Mouse (Mus musculus) forebrain, embryonic 10.5 days (tissue): ENCODE data around the gene Magi1. TPM values are rescaled to one million over a fixed set of nuclear protein-coding genes. Genes with fewer than 3 reads are reported as not detected.

Source experiments
- DNase-seq: peaks from one replicate; pipeline ENCODE4 v3.0.0-alpha.2; 2017; ENCODE audit warnings: low spot score; ENCODE audit errors: extremely low spot score
- H3K27ac ChIP-seq: fragments of 300-500 bp; sonication (generic); 2 replicates; pipeline ENCODE4 v1.5.1; 2016; ENCODE audit warnings: mild to moderate bottlenecking
- H3K27me3 ChIP-seq: fragments of 300-500 bp; sonication (generic); 2 replicates; pipeline ENCODE4 v1.6.1; 2016; ENCODE audit warnings: mild to moderate bottlenecking; ENCODE audit not compliant: poor library complexity, severe bottlenecking
- H3K36me3 ChIP-seq: fragments of 300-500 bp; sonication (generic); replicated peaks from 2 replicates; pipeline ENCODE4 v1.6.1; 2016; ENCODE audit warnings: mild to moderate bottlenecking, moderate library complexity
- H3K4me1 ChIP-seq: fragments of 300-500 bp; sonication (generic); 2 replicates; pipeline ENCODE4 v1.6.1; 2016
- H3K4me3 ChIP-seq: fragments of 300-500 bp; sonication (generic); 2 replicates; pipeline ENCODE4 v1.5.1; 2016; ENCODE audit warnings: mild to moderate bottlenecking, moderate library complexity
- H3K9me3 ChIP-seq: fragments of 300-500 bp; sonication (generic); 2 replicates; pipeline ENCODE4 v1.6.1; 2016; ENCODE audit warnings: mild to moderate bottlenecking, moderate library complexity
- WGBS: fragments of 180-500 bp; shearing (Covaris S2); methylation state at CpG from one replicate; pipeline ENCODE4 v1.1.7; 2016; 5-methylcytosine and 5-hydroxymethylcytosine counted together
- polyA plus RNA-seq: library from polyadenylated mRNA; unstranded; fragments of >200 nt; fragmentation: Nextera tagmentation; extraction: Ambion mirVana; gene quantifications from 2 replicates; pipeline ENCODE4 v1.2.1, GENCODE M21; 2016

Gene Magi1
- polyA plus RNA-seq, 1 experiment from 2014 or later, result 31.0 TPM

DNA sequence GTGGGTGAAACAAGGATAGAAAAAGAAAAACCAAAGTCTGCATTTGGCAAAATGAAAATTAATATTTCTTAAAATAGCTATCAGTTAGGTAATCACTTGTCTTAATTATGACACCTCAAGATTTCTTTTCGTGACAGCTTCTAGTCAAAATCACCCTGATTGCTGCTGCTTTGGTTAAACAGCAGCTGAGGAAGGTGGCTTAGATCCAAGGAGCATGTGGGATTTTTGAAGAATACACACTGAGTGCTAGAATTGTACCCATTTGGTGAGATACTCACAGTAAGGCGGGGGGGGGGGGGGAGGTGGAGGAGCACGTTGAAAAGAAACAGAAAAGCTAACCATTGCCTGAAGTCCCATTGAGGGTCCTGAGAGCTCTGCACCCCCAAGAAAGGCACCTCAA, 438.2 kb downstream of the Magi1 start:
- 94% methylated on average over 3 of the region's 3 CpGs for WGBS
- peaks cover 42% of the 10 kb centered on the region for H3K4me1 ChIP-seq
- no peak overlapping the region for H3K27ac ChIP-seq
- no peak for DNase-seq
- no peak overlapping the region for H3K4me3 ChIP-seq
- no peaks in the 10 kb centered on the region for H3K27me3 ChIP-seq
- H3K36me3 ChIP-seq, result peaks cover 2% of the 10 kb centered on the region; the same call in 1 of the 2 replicates
- H3K9me3 ChIP-seq, result no peaks in the 10 kb centered on the region

DNA sequence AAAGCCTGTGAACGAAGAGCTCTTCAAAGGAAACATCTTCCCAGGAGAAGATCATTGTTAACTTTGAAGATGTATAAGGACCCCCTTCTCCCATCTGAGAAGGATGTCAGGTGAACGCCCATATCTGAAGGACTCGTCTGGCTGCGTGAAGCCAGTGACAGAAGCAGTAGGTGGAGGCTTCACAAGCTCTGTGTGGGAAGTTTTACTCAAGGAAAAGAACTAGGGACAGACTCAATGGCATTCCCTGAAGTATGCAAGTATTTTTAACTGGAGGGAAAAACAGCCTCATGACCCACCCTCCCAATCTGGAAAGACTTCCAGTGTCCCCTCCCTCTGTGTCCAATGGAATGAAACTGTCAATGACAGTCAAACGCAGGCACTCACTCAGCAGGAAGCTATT, 438.6 kb downstream of the Magi1 start:
- Histone ChIP-seq H3K27ac (no peak overlapping the region), H3K27me3 (no peaks in the 10 kb centered on the region), H3K36me3 (peaks cover 2% of the 10 kb centered on the region; the same call in 1 of the 2 replicates), H3K4me1 (peaks cover 38% of the 10 kb centered on the region), H3K9me3 (no peaks in the 10 kb centered on the region), H3K4me3 (no peak overlapping the region)
- DNase-seq, result no peak
- 87% methylated on average over 5 of the region's 5 CpGs for WGBS

DNA sequence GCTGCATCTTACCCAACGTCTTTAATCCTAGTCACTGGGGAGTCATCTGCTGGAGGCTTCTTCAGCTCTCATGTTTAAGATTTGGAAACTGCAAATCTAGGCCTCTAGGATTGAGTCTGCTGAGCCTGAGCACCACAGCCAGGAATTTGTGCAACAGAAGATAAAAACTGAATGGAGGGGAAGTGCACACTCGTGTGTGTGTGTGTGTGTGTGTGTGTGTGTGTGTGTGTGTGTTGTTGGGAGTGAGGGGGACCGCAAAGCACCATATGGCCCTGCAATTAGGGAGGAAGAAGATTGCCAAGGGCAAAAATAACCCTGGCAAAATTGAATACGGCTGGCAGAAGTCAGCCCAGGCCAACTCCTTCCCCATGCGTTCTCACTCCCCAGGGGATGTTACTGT, 439.1 kb downstream of the Magi1 start:
- peaks cover 33% of the 10 kb centered on the region for H3K4me1 ChIP-seq
- peaks cover 2% of the 10 kb centered on the region; the same call in 1 of the 2 replicates for H3K36me3 ChIP-seq
- no peak for DNase-seq
- no peaks in the 10 kb centered on the region for H3K27me3 ChIP-seq
- H3K4me3 ChIP-seq, result no peak overlapping the region
- WGBS, result 77% methylated on average over 5 of the region's 5 CpGs
- no peak overlapping the region for H3K27ac ChIP-seq
- no peaks in the 10 kb centered on the region for H3K9me3 ChIP-seq

DNA sequence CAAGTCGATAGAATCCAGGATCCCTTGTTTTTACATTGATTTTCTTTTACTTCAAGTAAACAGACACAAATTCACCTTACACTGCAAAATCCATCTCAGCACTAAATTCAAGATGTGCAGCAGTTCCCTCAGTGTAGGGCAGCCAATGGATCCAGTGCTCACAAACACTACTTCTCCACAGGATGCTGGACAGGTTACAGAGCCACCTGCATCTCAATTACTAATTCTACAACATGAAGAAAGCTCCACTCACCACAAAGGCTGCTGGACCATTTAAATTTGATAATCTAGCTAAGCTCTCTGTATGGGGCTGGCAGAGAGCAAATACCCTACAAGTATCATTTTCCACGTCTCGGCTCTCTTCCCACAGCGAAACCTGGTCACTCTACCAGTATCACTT, 445.3 kb downstream of the Magi1 start:
- 90% methylated on average over 4 of the region's 4 CpGs for WGBS

GRCm38 (mm10) chr6:93836585-93836984, 447.1 kb downstream of the Magi1 start:
- Histone ChIP-seq H3K36me3 (no peaks in the 10 kb centered on the region; the same call in 1 of the 2 replicates), H3K9me3 (no peaks in the 10 kb centered on the region), H3K4me1 (no peaks in the 10 kb centered on the region; the same call in 1 of the 2 replicates), H3K4me3 (no peak overlapping the region), H3K27me3 (no peaks in the 10 kb centered on the region), H3K27ac (no peak overlapping the region)
- WGBS, result 96% methylated on average over 5 of the region's 5 CpGs
- no peak for DNase-seq

More for the DNA sequence above, 445.3 kb downstream of the Magi1 start:
- H3K27ac ChIP-seq, result no peak overlapping the region
- H3K27me3 ChIP-seq, result no peaks in the 10 kb centered on the region
- H3K36me3 ChIP-seq, result no peaks in the 10 kb centered on the region; the same call in 1 of the 2 replicates
- H3K9me3 ChIP-seq, result no peaks in the 10 kb centered on the region
- no peak overlapping the region for H3K4me3 ChIP-seq
- H3K4me1 ChIP-seq, result no peaks in the 10 kb centered on the region; the same call in 1 of the 2 replicates
- DNase-seq, result no peak

GRCm38 (mm10) chr6:93835211-93835610, 448.5 kb downstream of the Magi1 start:
- Histone ChIP-seq H3K27me3 (no peaks in the 10 kb centered on the region), H3K4me1 (peaks cover 5% of the 10 kb centered on the region; the same call in 1 of the 2 replicates), H3K4me3 (no peak overlapping the region), H3K27ac (no peak overlapping the region), H3K36me3 (no peaks in the 10 kb centered on the region; the same call in 1 of the 2 replicates), H3K9me3 (no peaks in the 10 kb centered on the region)
- WGBS, result 95% methylated on average over 4 of the region's 4 CpGs
- no peak for DNase-seq

GRCm38 (mm10) chr6:93828262-93828661, 455.5 kb downstream of the Magi1 start:
- no peak for DNase-seq
- Histone ChIP-seq H3K4me1 (peaks cover 13% of the 10 kb centered on the region), H3K36me3 (no peaks in the 10 kb centered on the region), H3K9me3 (no peaks in the 10 kb centered on the region), H3K4me3 (no peak overlapping the region), H3K27me3 (no peaks in the 10 kb centered on the region), H3K27ac (no peak overlapping the region)
- 93% methylated on average over 6 of the region's 6 CpGs for WGBS

DNA sequence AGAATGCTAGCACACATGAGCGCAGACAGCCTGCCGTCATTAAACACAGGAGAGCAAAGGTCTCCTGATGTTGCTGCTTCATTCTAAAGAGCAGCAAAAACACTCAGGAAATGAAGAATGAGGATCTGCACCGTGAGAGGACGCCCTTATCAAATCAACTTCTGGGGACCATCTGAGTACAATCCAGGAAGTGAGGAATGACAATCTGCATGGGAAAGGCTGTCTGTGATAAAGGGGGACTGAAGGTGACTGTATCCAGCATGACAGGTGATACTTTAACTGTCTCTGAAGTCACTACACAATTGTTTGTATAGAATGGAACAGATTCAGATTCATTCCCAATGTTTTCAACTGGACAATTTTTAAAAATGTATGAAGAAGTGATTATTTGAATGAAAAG, 456.8 kb downstream of the Magi1 start:
- H3K27me3 ChIP-seq, result no peaks in the 10 kb centered on the region
- peaks cover 21% of the 10 kb centered on the region for H3K4me1 ChIP-seq
- no peaks in the 10 kb centered on the region for H3K36me3 ChIP-seq
- no peak for DNase-seq
- H3K4me3 ChIP-seq, result no peak overlapping the region
- H3K27ac ChIP-seq, result no peak overlapping the region
- H3K9me3 ChIP-seq, result no peaks in the 10 kb centered on the region
- WGBS, result 81% methylated on average over 4 of the region's 4 CpGs

GRCm38 (mm10) chr6:93822221-93822897, 461.4 kb downstream of the Magi1 start:
- H3K27ac ChIP-seq, result peak overlapping the region; percentile 70; the same call in 1 of the 2 replicates
- WGBS, result 81% methylated on average over 9 of the region's 9 CpGs
- H3K4me1 ChIP-seq, result peaks cover 48% of the 10 kb centered on the region
- no peaks in the 10 kb centered on the region for H3K9me3 ChIP-seq
- no peak for DNase-seq
- no peaks in the 10 kb centered on the region for H3K36me3 ChIP-seq
- no peaks in the 10 kb centered on the region for H3K27me3 ChIP-seq
- H3K4me3 ChIP-seq, result no peak overlapping the region

DNA sequence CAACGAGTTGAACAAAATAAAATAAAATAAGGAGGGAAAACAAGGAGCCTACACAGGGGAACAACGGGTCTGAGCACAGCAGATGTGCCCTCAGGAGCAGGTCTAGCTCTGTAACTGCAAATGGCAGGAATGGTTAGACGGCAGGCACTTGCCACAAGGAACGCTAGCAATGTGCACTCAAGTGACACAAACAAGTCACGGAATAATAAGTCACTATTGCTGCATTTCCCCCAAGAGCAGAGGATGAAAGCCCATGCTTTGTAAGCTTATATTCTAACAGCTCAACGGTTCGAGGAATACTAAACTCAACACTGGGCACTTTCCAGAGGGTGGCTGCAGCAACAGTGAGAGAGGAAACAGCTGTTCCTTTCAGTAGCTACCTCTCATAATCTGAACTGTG, 462.2 kb downstream of the Magi1 start:
- Histone ChIP-seq H3K27ac (peak overlapping the region; percentile 70; the same call in 1 of the 2 replicates), H3K27me3 (no peaks in the 10 kb centered on the region), H3K4me3 (no peak overlapping the region), H3K36me3 (no peaks in the 10 kb centered on the region), H3K4me1 (peaks cover 52% of the 10 kb centered on the region), H3K9me3 (no peaks in the 10 kb centered on the region)
- no peak for DNase-seq
- 65% methylated on average over 7 of the region's 7 CpGs for WGBS

DNA sequence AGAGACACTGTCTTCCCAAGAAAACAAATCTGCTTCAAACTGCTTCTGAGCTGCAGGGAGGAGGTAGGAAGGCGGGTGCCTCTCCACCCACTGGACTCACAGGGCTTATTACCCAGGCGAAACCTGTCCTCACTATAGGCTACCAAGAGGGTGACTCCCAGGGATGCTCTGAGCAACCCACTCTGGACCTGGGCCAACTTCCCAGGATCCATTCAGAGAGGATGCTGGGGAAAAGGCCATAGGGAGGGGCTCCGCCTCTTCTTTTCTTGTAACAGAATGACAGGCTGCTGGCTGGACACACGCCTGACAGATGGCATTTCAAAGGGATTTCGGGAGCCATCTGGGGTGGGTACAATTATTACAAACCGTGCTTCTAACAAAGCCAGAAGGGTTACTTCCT, 463.8 kb downstream of the Magi1 start:
- peaks cover 7% of the 10 kb centered on the region; the same call in 1 of the 2 replicates for H3K36me3 ChIP-seq
- no peaks in the 10 kb centered on the region for H3K9me3 ChIP-seq
- DNase-seq, result peak; percentile 41
- 33% methylated on average over 6 of the region's 6 CpGs for whole genome bisulfite sequencing
- H3K27me3 ChIP-seq, result no peaks in the 10 kb centered on the region
- H3K4me3 ChIP-seq, result no peak overlapping the region
- H3K4me1 ChIP-seq, result peaks cover 65% of the 10 kb centered on the region
- H3K27ac ChIP-seq, result peak overlapping the region; percentile 70

DNA sequence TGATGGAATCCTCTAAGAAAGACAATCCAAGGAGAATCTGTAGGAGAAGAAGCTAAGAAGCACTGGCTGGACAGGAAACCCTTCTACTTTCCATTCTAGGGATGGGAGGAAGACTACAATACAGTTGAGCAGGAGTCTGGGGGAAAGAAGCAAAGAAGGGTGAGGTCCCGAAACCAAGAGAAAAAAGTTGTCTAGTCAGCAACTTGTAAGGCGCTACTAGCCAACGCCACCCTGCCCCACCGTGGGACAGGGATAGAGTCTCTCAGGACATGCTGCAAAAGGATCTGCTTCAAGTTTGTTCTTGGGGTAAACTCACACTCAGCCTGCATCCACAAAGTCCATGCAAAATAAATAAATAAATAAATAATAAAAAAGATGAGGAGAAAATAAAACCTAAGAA, 464.4 kb downstream of the Magi1 start:
- Histone ChIP-seq H3K36me3 (peaks cover 9% of the 10 kb centered on the region; the same call in 1 of the 2 replicates), H3K9me3 (no peaks in the 10 kb centered on the region), H3K4me3 (no peak overlapping the region), H3K27me3 (no peaks in the 10 kb centered on the region), H3K4me1 (peaks cover 65% of the 10 kb centered on the region), H3K27ac (peak overlapping the region; percentile 70; the same call in 1 of the 2 replicates)
- DNase-seq, result no peak
- WGBS, result 92% methylated on average over 4 of the region's 4 CpGs

DNA sequence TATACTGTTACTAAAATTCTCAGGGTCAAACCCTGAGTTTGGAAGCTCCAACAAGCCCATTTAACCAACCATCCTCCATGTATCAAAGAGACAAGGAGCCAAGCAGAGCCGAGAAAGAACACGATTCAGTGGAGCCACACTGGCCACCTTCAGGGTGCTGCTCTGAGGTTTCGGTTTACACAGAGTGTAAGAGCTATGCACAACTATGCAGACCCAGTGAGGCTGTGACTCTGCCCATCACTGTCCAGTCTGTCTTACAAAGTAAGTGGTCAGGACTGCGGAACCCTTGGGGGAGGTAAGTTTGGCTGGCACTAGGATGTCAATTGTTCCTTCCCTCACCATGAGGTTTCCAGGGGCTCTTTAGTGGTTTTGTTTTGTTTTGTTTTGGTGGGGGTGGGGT, 465.2 kb downstream of the Magi1 start:
- Histone ChIP-seq H3K27me3 (no peaks in the 10 kb centered on the region), H3K9me3 (no peaks in the 10 kb centered on the region), H3K4me3 (no peak overlapping the region), H3K27ac (peak overlapping the region; percentile 37; the same call in 1 of the 2 replicates), H3K4me1 (peaks cover 65% of the 10 kb centered on the region), H3K36me3 (peaks cover 17% of the 10 kb centered on the region; the same call in 1 of the 2 replicates)
- 69% methylated on average over 4 of the region's 4 CpGs for WGBS
- DNase-seq, result no peak
